Mouse (Mus musculus) inflammation-experienced regulatory T-cells, adult 16 weeks (primary cell): ENCODE results near the gene Bnc2. TPM values are rescaled to one million over a fixed set of nuclear protein-coding genes. Genes with fewer than 3 reads are reported as not detected.

Experiments used
- polyA plus RNA-seq: library from polyadenylated mRNA; unstranded; fragments of 100-300 nt; shearing (Covaris generic); gene quantifications from one replicate; pipeline ENCODE4 v1.2.1, GENCODE M21; 2017

Gene Bnc2
- not detected for polyA plus RNA-seq

DNA sequence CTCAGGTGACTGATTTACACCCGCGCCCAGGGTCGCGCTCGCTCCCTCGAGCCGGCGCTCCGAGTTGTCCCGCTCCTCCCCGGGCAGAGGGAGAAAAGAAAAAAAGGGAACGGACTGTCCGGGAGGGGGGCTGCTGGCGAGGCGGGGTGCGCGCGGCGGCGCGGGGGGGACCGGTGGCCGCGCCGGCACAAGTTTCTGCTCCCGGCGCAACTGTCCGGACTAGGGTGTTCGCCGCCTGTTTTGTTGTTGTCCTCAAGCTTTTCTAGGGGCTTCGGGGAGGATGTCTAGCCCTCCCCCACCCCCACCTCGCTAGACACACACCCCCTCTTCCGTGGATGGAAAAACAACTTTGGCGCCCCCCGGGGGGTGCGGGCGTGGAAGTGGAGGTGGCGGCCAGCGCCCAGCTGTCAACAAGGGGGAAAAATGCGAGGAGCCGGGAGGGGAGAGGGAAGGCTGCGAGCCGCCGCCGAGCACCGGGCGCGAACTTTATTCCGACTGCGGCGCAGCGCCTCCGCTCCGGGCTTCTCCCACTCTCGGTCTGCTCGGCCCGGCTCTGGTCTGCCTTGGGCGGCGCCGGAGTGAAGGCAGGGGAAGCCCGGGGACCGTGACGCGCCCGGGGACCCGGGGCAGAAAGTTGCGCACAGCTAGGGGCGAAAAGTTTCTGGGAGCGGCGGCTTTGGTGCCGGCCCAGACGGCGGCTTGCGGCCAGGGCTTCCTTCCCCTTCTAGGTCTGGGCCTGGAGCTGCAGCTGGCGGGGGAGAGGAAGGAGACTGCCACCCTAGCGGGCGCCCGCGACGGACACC lies at the start of gene Bnc2:
TSS of gene Bnc2 (minus strand) at position 105 of the 803 bp plus-strand sequence.

Other genes with a start within 250 kb of the Bnc2 start
- gene Cntln, start 209.0 kb upstream of the Bnc2 start, polyA plus RNA-seq, result 1.2 TPM